Mouse (Mus musculus): ENCODE measurements at regions not wholly inside any gene's neighbourhood (a gene's known extent, or its start where the extent isn't known, plus 50 kb on each side); places are given as distances from the start of the nearest gene placed in this dataset.

GRCm38 (mm10) chr6:127359391-127359874, 87.2 kb upstream of the Parp11 start:
- 36% methylated on average over 9 of the region's 9 CpGs for WGBS
- Histone ChIP-seq H3K27ac (no peak overlapping the region), H3K4me2 (replicated peaks) (no peak overlapping the region), H3K4me1 (replicated peaks) (peaks cover 37% of the 10 kb centered on the region), H3K4me3 (replicated peaks) (no peak overlapping the region), H3K27me3 (peaks cover 25% of the 10 kb centered on the region), H3K9ac (replicated peaks) (no peak overlapping the region), H3K9me3 (no peaks in the 10 kb centered on the region), H3K36me3 (no peaks in the 10 kb centered on the region)
- no peak for ATAC-seq

GRCm38 (mm10) chr6:127362166-127362565, 84.5 kb upstream of the Parp11 start:
- WGBS = 68% methylated on average over 5 of the region's 5 CpGs
- Histone ChIP-seq H3K4me1 (replicated peaks) (peaks cover 49% of the 10 kb centered on the region), H3K9ac (replicated peaks) (no peak overlapping the region)

GRCm38 (mm10) chr6:127362966-127363752, 83.5 kb upstream of the Parp11 start:
- ATAC-seq = peak; percentile 96
- Histone ChIP-seq H3K4me3 (replicated peaks) (no peak overlapping the region), H3K27me3 (peaks cover 24% of the 10 kb centered on the region), H3K9ac (replicated peaks) (no peak overlapping the region; the same call in 1 of the 2 replicates), H3K27ac (peak overlapping the region; percentile 78), H3K9me3 (no peaks in the 10 kb centered on the region), H3K4me2 (replicated peaks) (no peak overlapping the region), H3K4me1 (replicated peaks) (peaks cover 49% of the 10 kb centered on the region), H3K36me3 (no peaks in the 10 kb centered on the region)
- 7% methylated on average over 8 of the region's 8 CpGs for WGBS

More at GRCm38 (mm10) chr6:127362166-127362565, 84.5 kb upstream of the Parp11 start:
- H3K27me3 ChIP-seq = peaks cover 24% of the 10 kb centered on the region
- ATAC-seq = no peak
- no peak overlapping the region for H3K4me3 ChIP-seq (replicated peaks)
- H3K27ac ChIP-seq = no peak overlapping the region
- no peaks in the 10 kb centered on the region for H3K9me3 ChIP-seq
- no peak overlapping the region for H3K4me2 ChIP-seq (replicated peaks)
- no peaks in the 10 kb centered on the region for H3K36me3 ChIP-seq

- no peaks in the 10 kb centered on the region for H3K9me3 ChIP-seq
- peaks cover 24% of the 10 kb centered on the region for H3K27me3 ChIP-seq
- peak overlapping the region; percentile 54 for H3K27ac ChIP-seq
- ATAC-seq = no peak
- 23% methylated on average over 7 of the region's 7 CpGs for WGBS
- H3K9ac ChIP-seq (replicated peaks) = no peak overlapping the region
- peaks cover 45% of the 10 kb centered on the region for H3K4me1 ChIP-seq (replicated peaks)
- no peak overlapping the region for H3K4me2 ChIP-seq (replicated peaks)
- H3K4me3 ChIP-seq (replicated peaks) = no peak overlapping the region
- H3K36me3 ChIP-seq = no peaks in the 10 kb centered on the region
Measured at GRCm38 (mm10) chr6:127363871-127364590, 82.6 kb upstream of the Parp11 start.

GRCm38 (mm10) chr6:127364591-127365187, 82.0 kb upstream of the Parp11 start:
- Histone ChIP-seq H3K4me1 (replicated peaks) (peaks cover 44% of the 10 kb centered on the region), H3K9ac (replicated peaks) (no peak overlapping the region), H3K27ac (no peak overlapping the region), H3K36me3 (no peaks in the 10 kb centered on the region), H3K4me2 (replicated peaks) (no peak overlapping the region), H3K4me3 (replicated peaks) (no peak overlapping the region), H3K9me3 (no peaks in the 10 kb centered on the region), H3K27me3 (peaks cover 24% of the 10 kb centered on the region)
- ATAC-seq = no peak
- WGBS = 36% methylated on average over 5 of the region's 5 CpGs

GRCm38 (mm10) chr6:127365246-127365645, 81.4 kb upstream of the Parp11 start:
- no peaks in the 10 kb centered on the region for H3K36me3 ChIP-seq
- peaks cover 24% of the 10 kb centered on the region; the same call in 1 of the 2 replicates for H3K27me3 ChIP-seq
- H3K4me1 ChIP-seq (replicated peaks) = peaks cover 44% of the 10 kb centered on the region
- no peak overlapping the region for H3K4me2 ChIP-seq (replicated peaks)
- ATAC-seq = no peak
- H3K27ac ChIP-seq = no peak overlapping the region
- WGBS = 43% methylated on average over 7 of the region's 7 CpGs
- H3K9ac ChIP-seq (replicated peaks) = no peak overlapping the region
- no peak overlapping the region for H3K4me3 ChIP-seq (replicated peaks)
- no peaks in the 10 kb centered on the region for H3K9me3 ChIP-seq

- Histone ChIP-seq H3K9ac (replicated peaks) (no peak overlapping the region), H3K27me3 (peaks cover 25% of the 10 kb centered on the region; the same call in 1 of the 2 replicates), H3K27ac (no peak overlapping the region), H3K4me1 (replicated peaks) (peaks cover 44% of the 10 kb centered on the region), H3K9me3 (no peaks in the 10 kb centered on the region), H3K4me3 (replicated peaks) (no peak overlapping the region), H3K36me3 (no peaks in the 10 kb centered on the region), H3K4me2 (replicated peaks) (no peak overlapping the region)
- ATAC-seq = no peak
- WGBS = 74% methylated on average over 2 of the region's 2 CpGs
Measured at GRCm38 (mm10) chr6:127365651-127366050, 81.0 kb upstream of the Parp11 start.

GRCm38 (mm10) chr6:127373052-127373451, 73.6 kb upstream of the Parp11 start:
- no peaks in the 10 kb centered on the region for H3K9me3 ChIP-seq
- ATAC-seq = no peak

GRCm38 (mm10) chr6:127373797-127374463, 72.7 kb upstream of the Parp11 start:
- H3K4me3 ChIP-seq (replicated peaks) = no peak overlapping the region
- H3K4me1 ChIP-seq (replicated peaks) = peaks cover 17% of the 10 kb centered on the region
- H3K36me3 ChIP-seq = no peaks in the 10 kb centered on the region
- no peak overlapping the region for H3K27ac ChIP-seq
- no peaks in the 10 kb centered on the region for H3K9me3 ChIP-seq
- 50% methylated on average over 13 of the region's 13 CpGs for WGBS
- ATAC-seq = peak; percentile 50; the same call in 1 of the 2 replicates
- H3K4me2 ChIP-seq (replicated peaks) = no peak overlapping the region
- no peak overlapping the region for H3K9ac ChIP-seq (replicated peaks)
- peaks cover 14% of the 10 kb centered on the region for H3K27me3 ChIP-seq

More at GRCm38 (mm10) chr6:127373052-127373451, 73.6 kb upstream of the Parp11 start:
- peaks cover 17% of the 10 kb centered on the region for H3K4me1 ChIP-seq (replicated peaks)
- H3K36me3 ChIP-seq = no peaks in the 10 kb centered on the region
- peaks cover 14% of the 10 kb centered on the region for H3K27me3 ChIP-seq
- no peak overlapping the region for H3K27ac ChIP-seq
- 36% methylated on average over 5 of the region's 5 CpGs for WGBS
- H3K9ac ChIP-seq (replicated peaks) = no peak overlapping the region
- no peak overlapping the region for H3K4me3 ChIP-seq (replicated peaks)
- no peak overlapping the region for H3K4me2 ChIP-seq (replicated peaks)

- WGBS = 62% methylated on average over 12 of the region's 12 CpGs
- Histone ChIP-seq H3K36me3 (no peaks in the 10 kb centered on the region), H3K9me3 (no peaks in the 10 kb centered on the region), H3K4me1 (replicated peaks) (peaks cover 17% of the 10 kb centered on the region), H3K4me3 (replicated peaks) (no peak overlapping the region), H3K4me2 (replicated peaks) (no peak overlapping the region), H3K9ac (replicated peaks) (no peak overlapping the region), H3K27me3 (peaks cover 14% of the 10 kb centered on the region), H3K27ac (no peak overlapping the region)
- no peak for ATAC-seq
Measured at GRCm38 (mm10) chr6:127374464-127375143, 72.0 kb upstream of the Parp11 start.

- Histone ChIP-seq H3K4me1 (replicated peaks) (peaks cover 17% of the 10 kb centered on the region), H3K36me3 (no peaks in the 10 kb centered on the region), H3K9me3 (no peaks in the 10 kb centered on the region), H3K27ac (no peak overlapping the region), H3K9ac (replicated peaks) (no peak overlapping the region), H3K27me3 (peaks cover 14% of the 10 kb centered on the region), H3K4me3 (replicated peaks) (no peak overlapping the region), H3K4me2 (replicated peaks) (no peak overlapping the region)
- ATAC-seq = no peak
- 84% methylated on average over 2 of the region's 2 CpGs for WGBS
Measured at GRCm38 (mm10) chr6:127375144-127375529, 71.5 kb upstream of the Parp11 start.

Measured in midbrain, embryonic 13.5 days (tissue).